Mouse (Mus musculus) adrenal gland, postnatal 0 days (tissue): ENCODE data around the gene Slc23a3. TPM values are rescaled to one million over a fixed set of nuclear protein-coding genes. Genes with fewer than 3 reads are reported as not detected.

ENCODE experiments used
- polyA plus RNA-seq: library from polyadenylated mRNA; unstranded; fragments of >200 nt; fragmentation: Nextera tagmentation; extraction: Ambion mirVana; gene quantifications from 2 replicates; pipeline ENCODE4 v1.2.1, GENCODE M21; 2015

Gene Slc23a3
- polyA plus RNA-seq, result 0.58 and 1.6 TPM in 2 replicates

DNA sequence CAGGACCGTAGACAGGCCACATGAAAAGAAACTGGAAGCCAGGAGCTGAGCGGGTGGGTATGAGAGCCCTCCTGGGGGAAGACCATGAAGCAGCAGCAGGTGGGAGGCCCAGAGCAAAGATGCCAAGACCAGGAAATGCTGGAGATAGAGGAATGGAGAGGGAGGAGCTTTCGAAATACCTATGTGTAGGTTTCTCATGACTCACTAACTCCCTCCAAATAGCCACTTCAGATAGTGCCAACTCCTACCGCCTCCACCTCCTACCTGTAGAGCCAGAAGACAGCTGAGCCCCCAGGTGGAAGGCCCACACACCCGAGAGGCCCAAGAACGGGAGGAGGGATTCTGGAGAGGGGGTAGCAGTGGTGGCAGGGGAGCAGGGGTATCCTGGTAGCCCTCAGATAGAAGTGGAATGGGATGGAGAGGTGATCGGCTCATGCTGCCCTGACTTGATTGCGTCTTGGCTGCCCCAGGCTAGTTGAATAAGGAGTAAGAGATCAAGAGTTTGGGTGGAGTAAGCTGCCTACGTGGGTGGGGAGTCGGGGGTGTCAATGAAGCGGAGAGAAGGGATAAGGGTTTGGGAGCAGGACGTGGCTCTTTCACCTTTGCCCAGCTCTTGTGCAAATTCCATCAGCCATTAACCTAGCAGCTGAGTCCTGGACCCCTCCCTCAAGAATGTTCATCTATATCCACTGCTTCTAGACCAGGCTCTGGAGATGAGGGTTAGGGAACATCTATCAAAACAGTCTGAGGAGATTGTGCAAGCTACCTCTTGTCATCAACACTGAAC lies at the start of gene Slc23a3:
Gene Slc23a3, minus strand, starts transcription at position 470 of the 787 bp plus-strand sequence.

DNA sequence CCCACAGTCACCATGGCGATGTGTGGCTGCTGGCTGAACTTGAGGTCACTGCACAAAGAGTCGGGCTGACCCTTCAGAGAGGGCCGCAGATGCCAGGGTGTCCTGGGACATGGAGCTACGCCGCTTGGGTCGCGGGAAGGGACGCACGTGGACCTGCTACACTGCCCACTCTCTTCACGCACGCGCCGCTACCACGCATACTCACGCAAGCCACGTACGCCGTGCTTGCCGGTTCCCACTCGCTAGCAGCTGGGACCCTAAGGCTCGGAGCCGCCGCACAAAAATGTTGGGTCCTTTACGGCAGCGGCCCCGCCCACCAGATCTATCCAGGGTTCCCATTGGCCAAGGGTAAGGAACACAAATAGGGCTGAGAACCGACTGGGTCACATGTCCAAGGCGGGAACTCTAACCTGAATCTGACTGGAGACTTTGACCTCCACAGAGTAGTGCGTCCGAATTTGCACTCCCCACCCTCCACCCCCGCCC lies 46.5 kb upstream of the Slc23a3 start, which contains the start of gene Abcb6:
Gene Abcb6, minus strand, starts transcription at position 288 of the 486 bp plus-strand sequence.

DNA sequence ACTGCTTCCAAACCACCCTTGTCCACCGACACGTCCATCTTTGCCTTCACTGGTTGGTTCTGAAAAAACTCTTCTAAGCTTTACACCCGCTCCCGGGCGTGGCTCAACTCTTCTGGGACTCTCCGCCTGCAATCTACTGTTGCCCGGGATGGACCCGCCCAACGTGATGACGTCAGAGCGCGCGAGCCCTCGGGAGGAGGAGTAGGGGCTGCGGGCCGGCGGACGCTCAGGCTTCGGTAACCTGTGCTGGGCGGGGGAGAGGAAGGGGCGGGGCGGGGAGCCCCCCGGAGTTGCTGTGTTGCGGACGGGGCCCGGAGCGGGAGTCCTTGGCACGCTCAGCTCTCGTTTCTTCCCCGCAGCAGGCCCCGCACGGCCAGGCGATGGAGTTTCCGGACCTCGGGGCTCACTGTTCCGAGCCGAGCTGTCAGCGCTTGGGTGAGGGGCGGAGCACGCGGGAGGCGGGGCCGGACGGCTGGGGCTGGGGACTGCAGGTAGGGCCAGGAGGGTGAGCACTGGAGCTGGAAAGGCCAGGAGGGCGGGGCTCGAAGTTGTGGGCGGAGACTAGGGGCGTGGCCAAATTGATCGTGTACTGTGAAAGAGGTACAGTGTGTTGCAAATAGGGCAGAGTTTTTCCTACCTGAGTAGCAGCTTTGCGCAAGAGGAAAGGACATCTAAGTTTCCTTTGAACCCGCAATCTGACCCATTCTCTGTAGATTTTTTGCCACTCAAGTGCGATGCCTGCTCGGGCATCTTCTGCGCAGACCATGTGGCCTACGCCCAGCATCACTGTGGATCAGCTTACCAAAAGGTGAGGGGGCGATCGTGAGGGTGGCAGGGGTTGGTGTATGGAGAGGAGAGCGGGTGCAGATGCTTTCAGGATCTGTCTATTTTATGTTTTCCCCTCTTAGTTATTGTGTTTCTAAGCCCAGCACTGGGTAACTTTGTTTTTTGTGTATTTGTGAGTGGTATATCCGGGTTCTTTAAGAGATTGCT lies 35.1 kb upstream of the Slc23a3 start, which contains the start of gene Zfand2b:
Gene Zfand2b, plus strand, starts transcription at position 175 of the 993 bp plus-strand sequence.

DNA sequence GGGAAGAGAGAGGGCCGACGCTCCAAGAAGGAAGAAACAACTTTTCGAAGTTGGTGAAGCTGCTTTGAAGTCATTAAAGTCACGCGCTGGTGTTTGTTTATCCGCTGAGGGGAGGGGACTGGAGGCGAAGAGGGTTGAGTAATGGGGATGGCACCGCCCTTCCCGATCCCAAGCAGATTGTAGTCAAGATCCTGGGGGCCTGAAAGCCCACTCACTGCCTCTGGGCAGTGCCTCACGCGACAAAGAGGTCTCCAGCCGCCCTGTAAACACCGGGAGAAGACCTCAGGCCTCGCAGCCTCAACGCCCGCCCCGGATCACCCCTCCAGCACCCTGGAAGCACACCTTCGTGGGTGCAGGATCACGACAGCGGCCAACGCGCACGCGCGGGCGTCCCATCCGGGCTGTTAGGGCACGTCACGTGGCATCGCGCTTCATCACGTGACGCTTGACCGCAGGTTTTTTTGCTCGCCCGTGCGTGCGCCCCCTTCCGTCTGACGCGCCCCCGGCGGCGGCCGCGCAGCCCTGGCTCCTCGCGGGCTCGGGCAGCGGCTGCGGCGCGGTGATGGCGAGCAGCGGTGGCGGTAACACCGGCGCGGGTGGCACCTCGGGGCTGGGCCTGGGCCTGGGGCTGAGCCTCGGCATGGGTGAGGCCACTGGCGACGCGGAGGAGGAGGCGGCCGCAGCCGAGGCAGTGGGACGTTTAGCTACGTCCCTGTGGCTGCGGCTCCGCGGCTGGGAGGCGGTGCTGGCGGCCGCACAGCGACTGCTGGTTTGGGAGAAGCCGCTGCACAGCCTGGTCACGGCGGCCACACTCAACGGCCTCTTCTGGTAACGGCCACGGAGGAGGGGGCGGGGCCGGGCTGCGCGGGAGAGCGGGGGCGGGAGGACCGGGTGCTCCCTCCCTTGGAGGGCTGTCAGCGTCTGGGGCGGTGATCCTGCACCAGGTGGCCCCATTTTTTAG lies 8.9 kb upstream of the Slc23a3 start, which contains the start of the genes Cnppd1 and Retreg2:
Gene Cnppd1, minus strand, starts transcription at position 411 of the 961 bp plus-strand sequence.
Gene Retreg2, plus strand, starts transcription at position 478 of the 961 bp plus-strand sequence.

DNA sequence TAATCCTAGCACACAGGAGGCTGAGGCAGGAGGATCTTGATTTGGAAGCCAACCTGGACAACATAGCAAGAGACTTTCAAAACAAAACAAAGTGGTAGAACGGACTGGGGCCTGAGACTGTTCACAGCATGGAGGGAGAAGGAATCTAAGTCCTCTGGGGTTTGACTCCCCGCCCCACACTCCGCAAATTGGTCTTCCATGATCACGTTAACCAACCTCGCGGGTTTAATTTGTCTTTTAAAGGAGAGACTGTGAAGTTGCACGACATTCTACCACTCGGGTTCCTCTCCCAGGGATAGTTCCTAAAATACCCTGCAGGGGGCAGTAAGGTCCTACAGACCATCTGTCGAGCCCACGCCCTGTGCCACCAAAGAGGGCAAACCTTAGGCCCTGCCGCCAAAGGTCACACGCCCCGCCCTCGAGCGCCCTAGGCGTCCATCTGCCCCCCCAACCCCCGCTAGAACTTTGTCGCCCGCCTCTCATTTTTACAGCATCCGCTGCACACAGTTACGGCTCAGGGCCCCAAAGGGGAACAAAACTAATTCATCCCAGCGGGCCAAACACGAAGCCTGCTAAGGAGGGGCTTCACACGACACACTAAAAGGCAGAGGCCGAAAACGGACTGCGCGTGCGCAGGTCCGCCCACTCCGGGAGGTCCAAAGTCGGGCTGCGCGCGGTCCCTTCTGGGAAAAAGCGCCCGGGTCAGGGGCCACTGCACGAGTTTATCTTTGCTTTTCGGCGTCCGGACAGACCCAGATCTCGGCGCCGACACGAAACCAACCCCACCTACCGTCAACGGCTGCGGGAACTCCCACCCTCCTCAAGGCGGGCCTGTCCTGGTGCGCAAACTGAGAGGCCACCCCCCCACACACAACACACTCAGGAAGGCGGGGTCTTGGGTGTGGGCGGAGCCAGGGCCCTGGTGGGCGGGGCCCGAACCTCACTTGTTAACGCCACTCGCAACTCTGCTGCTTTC lies 9.1 kb downstream of the Slc23a3 start, which contains the start of gene Nhej1:
Gene Nhej1, minus strand, starts transcription at position 855 of the 976 bp plus-strand sequence.

Other genes starting within 250 kb of the Slc23a3 start
- 0.99 and 2.9 TPM in 2 replicates for gene Fev, start 248.5 kb downstream of the Slc23a3 start, polyA plus RNA-seq
- 1.1 and 2.3 TPM in 2 replicates for gene Cryba2, start 240.7 kb downstream of the Slc23a3 start, polyA plus RNA-seq
- gene Cfap65, start 198.3 kb downstream of the Slc23a3 start, polyA plus RNA-seq, result not detected in 2 replicates
- gene Ihh, start 182.2 kb downstream of the Slc23a3 start, polyA plus RNA-seq, result 0.14 and 0.22 TPM in 2 replicates
- 6.6 and 7.8 TPM in 2 replicates for gene Nhej1, start 8.7 kb downstream of the Slc23a3 start, polyA plus RNA-seq
- 27.1 and 45.5 TPM in 2 replicates for gene Cnppd1, start 8.8 kb upstream of the Slc23a3 start, polyA plus RNA-seq
- 61.8 and 69.4 TPM in 2 replicates for gene Retreg2, start 8.9 kb upstream of the Slc23a3 start, polyA plus RNA-seq
- gene Zfand2b, start 34.8 kb upstream of the Slc23a3 start, polyA plus RNA-seq, result 41.2 and 47.4 TPM in 2 replicates
- gene Abcb6, start 46.5 kb upstream of the Slc23a3 start, polyA plus RNA-seq, result 17.2 and 24.7 TPM in 2 replicates
- 11.5 and 19.9 TPM in 2 replicates for gene Ankzf1, start 58.3 kb upstream of the Slc23a3 start, polyA plus RNA-seq
- gene Atg9a, start 58.3 kb upstream of the Slc23a3 start, polyA plus RNA-seq, result 23.3 and 27.3 TPM in 2 replicates
- gene Glb1l, start 76.9 kb upstream of the Slc23a3 start, polyA plus RNA-seq, result 8.6 and 14.4 TPM in 2 replicates
- gene Stk16, start 76.9 kb upstream of the Slc23a3 start, polyA plus RNA-seq, result 65.9 and 90.8 TPM in 2 replicates
- gene Tuba4a, start 86.0 kb upstream of the Slc23a3 start, polyA plus RNA-seq, result 20.2 and 27.9 TPM in 2 replicates
- gene A630095N17Rik, start 98.2 kb upstream of the Slc23a3 start, polyA plus RNA-seq, result not detected in 2 replicates
- 21.8 and 24.0 TPM in 2 replicates for gene Dnajb2, start 102.5 kb upstream of the Slc23a3 start, polyA plus RNA-seq
- gene Ptprn, start 130.6 kb upstream of the Slc23a3 start, polyA plus RNA-seq, result 33.3 and 44.0 TPM in 2 replicates
- gene Resp18, start 144.5 kb upstream of the Slc23a3 start, polyA plus RNA-seq, result 153 and 191 TPM in 2 replicates
- 133 and 170 TPM in 2 replicates for gene Dnpep, start 184.1 kb upstream of the Slc23a3 start, polyA plus RNA-seq
- 22.3 and 29.9 TPM in 2 replicates for gene Des, start 226.4 kb upstream of the Slc23a3 start, polyA plus RNA-seq
- 37.1 and 42.3 TPM in 2 replicates for gene Speg, start 241.4 kb upstream of the Slc23a3 start, polyA plus RNA-seq